Mouse (Mus musculus): Measurements from ENCODE around the gene Syngr2.
"Not testable (repeated sequence)": the region's sequence is repeated elsewhere in the genome, so short reads cannot be mapped to it uniquely, and the experiment has no call there.

The Syngr2 gene

DNA sequence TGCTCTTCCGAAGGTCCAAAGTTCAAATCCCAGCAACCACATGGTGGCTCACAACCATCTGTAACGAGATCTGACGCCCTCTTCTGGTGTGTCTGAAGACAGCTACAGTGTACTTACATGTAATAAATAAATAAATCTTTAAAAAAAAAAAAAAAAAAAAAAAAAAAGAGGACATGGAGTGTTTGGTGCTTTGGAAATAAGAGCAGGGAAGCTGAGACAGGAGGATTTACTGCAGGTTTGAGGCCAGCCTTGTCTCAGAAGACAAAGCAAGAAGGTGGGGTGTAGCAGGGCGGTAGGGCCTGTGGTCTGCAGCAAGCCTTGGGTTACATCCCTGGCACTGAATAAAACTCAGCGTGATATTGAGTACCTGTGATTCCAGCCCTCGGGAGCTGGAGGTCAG lies 24.0 kb downstream of the Syngr2 start:
- DNase-seq (ENCODE audit: low spot score) = not testable (repeated sequence)

- DNase-seq (ENCODE audit: low spot score) = no peak
These were observed 24.6 kb downstream of the Syngr2 start for GRCm38 (mm10) chr11:117834086-117834485.

GRCm38 (mm10) chr11:117836306-117836705 lies 26.8 kb downstream of the Syngr2 start:
- DNase-seq (ENCODE audit: low spot score) = no peak

DNA sequence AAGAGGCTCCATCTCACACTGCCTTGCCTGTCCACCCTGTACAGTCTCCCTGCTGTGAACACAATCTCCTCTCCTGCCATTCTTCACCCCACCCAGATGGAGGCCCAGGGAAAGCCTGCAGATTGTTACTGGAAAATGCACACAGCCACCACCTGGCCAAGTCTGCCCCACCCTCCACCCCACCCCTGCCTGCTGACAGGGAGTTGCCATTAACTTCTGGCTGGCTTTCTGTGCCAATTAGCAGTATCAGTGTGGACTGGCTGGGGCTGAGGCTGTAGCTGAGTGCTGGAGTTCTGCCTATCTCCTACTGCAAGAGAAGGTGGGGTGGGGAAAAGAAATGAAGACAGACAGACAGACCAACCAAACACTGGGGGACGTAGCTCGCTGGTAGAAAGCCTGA lies 29.1 kb downstream of the Syngr2 start:
- DNase-seq (ENCODE audit: low spot score) = no peak

GRCm38 (mm10) chr11:117839021-117839420 lies 29.6 kb downstream of the Syngr2 start:
- no peak for DNase-seq (ENCODE audit: low spot score)

GRCm38 (mm10) chr11:117840910-117841309 lies 31.4 kb downstream of the Syngr2 start:
- DNase-seq (ENCODE audit: low spot score) = no peak

- no peak for DNase-seq (ENCODE audit: low spot score)
These were observed 34.0 kb downstream of the Syngr2 start for GRCm38 (mm10) chr11:117843434-117843833.

DNA sequence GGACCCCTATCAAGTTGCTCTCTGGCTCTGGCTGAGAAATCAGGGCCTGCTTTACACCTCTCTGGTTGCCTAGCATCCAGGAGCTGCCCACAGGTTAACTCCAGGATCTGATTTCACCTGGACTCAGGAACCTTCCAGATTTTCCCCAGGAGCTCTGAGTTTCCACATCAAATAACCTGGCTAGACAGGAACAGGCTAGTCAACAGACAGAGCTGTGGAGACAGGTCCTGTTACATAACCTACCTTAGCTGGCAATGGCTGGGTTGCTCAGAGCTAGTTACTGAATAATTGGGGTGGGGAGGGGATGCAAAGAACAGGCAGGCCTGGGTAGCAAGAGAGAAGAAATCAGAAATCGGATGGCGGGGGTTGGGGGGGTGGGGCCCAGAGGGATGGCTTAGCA lies 35.5 kb downstream of the Syngr2 start:
- DNase-seq (ENCODE audit: low spot score) = no peak

- no peak for DNase-seq (ENCODE audit: low spot score)
These were observed 36.2 kb downstream of the Syngr2 start for GRCm38 (mm10) chr11:117845651-117846050.

DNA sequence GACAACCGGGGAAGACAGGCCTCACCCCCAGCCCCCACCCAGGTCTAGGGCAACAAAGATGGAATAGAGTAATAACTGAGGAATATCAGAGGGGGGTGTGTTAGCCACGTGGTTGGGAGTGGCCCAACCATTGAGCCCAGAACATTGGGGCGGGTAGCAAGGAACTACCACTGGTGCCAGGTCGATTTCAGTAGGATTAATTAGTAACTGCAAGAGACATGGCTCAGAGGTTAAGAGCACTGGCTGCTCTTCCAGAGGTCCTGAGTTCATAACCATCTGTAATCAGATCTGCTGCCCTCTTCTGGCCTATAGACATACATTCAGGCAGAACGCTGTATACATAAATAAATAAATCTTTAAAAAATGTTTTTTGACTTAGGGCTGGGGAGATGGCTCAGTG lies 37.2 kb downstream of the Syngr2 start:
- no peak for DNase-seq (ENCODE audit: low spot score)

DNA sequence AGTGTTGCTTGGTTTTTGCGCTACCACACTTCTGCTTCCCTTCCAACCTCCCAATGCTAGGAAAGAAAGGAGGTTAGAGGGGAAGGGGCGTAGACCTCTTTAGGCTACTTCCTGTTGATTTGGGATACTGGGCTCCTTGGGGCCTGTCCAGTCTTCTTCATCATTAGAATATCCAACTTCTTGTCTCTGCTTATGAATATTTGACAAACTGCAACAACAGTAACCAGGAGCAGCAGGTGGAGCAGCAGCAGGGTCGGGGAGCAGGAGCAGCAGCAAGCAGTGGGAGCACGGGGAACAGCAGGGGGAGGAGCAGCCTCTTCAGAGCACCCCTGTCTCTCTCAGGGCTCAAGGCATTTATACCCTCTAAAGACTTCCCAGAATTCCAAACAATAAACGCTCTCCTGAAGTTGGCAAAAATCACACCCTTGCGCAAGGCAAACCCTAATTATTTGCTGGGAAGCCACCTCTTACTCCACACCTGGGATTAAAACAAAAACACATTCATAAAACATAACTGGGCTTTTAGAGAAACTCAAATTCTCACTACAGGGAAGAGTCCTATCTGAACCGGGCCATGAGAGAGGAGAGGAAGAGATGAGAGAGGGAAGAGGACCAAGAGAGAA lies 38.2 kb downstream of the Syngr2 start:
- DNase-seq (ENCODE audit: low spot score) = no peak

DNA sequence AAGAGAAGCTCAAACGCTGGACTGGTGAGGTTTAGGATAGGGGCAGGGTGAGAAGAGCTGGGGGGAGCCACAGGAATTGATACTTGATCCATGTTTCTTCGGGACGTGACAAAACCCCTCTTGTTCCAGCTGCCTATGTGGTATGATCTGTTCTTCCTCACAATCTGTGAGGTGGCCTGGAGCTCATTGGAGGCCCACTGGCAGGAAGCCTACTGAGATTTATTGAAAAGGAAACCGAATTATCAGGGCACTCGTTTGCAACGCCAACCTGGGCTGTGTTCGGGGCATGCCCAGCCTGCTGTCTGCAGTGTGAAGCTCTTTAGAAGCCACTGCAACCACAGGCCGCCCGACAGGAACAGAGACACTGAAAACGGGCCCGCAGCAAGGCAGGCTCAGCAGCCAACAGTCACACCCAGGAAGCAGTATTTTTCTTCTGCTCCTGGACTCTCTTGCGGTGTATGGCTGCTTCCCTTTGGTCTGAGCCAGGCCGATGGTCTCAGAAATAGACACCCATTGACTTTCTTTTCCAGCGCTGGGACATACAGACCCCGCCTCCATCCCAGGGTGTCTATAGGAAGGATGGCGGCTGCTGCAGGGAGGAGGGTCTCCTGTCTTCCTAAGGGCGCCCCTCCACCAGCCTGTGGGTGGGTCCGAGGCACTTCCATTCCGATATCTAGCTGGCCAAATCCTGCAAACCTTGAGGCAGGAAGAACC lies 39.0 kb downstream of the Syngr2 start:
- DNase-seq (ENCODE audit: low spot score) = peak; percentile 58

DNA sequence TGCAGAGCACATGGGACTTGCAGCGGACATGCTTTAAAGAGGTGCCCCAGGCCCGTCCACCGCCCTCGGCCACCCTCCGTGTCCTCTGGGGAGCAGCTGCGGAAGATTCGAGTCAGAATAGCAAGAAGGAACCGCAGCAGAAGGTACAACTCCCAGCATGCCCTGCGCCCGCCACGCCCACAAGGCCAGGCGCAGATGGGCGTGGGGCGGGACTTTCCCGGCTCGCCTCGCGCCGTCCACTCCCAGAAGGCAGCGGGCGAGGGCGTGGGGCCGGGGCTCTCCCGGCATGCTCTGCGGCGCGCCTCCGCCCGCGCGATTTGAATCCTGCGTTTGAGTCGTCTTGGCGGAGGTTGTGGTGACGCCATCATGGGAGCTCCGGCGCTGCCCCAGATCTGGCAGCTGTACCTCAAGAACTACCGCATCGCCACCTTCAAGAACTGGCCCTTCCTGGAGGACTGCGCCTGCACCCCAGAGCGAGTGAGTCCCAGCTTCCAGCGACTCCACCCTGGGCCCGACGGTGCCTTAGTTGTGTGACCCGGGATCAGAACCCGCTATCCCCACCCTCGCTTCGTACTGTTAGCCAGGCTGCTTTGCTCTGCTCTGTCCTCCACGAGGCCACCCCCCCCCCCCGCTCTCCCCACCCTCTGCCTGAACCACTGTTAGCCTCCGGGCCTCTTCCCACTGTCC lies 39.7 kb downstream of the Syngr2 start, which contains the start of gene Birc5:
Birc5 (plus strand) TSS at position 267 of the 687 bp plus-strand sequence.
- peak; percentile 96 for DNase-seq (ENCODE audit: low spot score)

DNA sequence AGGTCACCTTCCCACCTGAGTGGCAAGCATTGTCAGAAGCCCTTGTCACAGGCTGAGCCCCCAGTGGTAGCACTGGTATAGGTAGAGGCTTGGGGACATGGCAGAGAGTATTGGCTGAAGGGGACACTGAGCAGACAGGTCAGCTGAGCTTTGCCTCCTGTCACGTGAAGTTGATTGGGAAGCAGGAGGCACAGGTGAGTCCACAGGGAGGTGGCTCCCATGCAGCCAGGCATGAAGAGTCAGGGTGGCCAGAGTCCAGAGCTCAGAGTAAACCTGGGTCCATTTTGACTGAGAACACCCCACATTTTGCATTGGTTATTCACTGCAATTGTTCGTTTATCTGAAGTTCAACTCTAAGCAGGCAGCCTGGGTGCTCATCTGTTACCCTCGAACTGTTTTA lies 43.4 kb downstream of the Syngr2 start:
- no peak for DNase-seq (ENCODE audit: low spot score)

- DNase-seq (ENCODE audit: low spot score) = no peak
These were observed 44.8 kb downstream of the Syngr2 start for GRCm38 (mm10) chr11:117854241-117854640.

DNA sequence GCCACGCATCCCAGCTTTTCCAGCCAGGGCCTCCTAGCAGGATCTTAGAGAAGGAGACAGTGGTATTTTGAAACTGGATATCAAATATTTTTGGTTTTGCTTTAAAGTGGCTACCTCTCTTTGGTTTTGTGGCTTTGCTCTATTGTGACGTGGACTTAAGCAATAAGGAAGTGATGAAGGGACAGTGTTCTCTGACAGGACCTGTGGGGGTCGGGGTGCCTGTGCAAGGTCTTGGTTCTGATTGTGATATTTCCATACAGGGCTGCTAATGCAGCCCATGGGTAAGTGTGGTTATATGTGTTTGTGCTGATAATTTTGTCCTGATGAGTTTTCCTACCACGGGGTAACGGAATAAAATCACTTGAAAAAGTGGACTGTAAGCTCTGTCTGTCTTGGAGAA lies 45.9 kb downstream of the Syngr2 start:
- DNase-seq (ENCODE audit: low spot score) = no peak

DNA sequence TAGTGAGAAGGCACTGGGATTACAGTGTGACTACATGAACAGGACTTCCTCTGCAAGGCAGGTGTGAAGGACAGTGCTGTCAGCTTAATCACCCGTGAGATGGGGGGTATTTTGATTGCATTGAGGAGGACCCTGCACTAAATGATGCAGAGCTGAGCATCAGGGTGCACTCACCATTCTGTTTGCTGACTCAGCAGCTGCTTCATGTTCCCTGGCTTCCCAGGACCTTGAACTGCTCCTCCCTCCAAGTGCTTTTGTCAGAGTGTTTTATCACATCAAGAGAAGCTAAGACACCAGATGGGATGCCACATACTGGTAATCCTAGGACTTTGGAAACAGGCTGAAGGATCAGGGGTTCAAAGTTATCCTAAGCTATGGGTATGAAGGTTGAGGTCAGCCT lies 46.5 kb downstream of the Syngr2 start:
- DNase-seq (ENCODE audit: low spot score) = no peak

GRCm38 (mm10) chr11:117857462-117857861 lies 48.0 kb downstream of the Syngr2 start:
- no peak for DNase-seq (ENCODE audit: low spot score)

DNA sequence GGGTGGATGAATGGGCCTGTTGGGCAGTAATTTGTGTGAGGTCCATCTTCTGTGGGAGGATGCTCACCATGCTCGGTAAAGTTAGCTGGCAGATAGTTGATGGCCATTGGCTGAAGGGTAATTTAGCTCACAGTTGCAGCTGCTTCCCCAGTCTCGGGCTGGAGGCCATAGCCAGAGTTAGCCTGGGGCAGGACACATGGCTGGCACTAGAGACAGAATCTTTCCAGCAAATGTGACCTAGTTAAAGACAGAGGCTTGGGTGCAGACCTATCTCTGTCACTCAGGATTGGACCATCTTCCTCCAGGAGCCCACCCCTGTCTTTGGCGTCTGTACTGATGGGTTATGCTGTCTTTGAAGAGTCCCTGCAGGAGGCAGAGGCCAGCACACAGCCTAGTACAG lies 48.9 kb downstream of the Syngr2 start:
- no peak for DNase-seq (ENCODE audit: low spot score)

DNA sequence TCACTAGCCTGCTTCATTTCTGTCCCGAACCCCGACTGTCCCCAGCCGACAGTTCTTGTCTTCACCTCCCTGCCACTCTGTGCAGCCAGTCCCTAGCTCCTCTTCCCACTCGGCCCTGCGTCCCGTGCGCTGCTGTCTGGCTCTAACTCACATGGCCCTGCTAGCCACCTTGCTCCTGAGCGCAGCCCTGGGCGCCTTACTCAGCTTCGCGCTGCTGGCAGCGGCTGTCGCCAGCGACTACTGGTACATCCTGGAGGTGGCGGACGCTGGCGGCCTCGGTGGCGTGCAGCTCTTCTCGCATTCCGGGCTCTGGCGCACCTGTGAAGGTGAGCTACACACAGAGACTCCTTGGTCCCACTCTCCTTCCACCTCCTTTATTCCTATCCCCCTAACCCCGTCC lies 51.1 kb downstream of the Syngr2 start, which contains the start of gene Tmem235:
Tmem235 (plus strand) TSS at position 152 of the 400 bp plus-strand sequence.
- DNase-seq (ENCODE audit: low spot score) = no peak

GRCm38 (mm10) chr11:117863174-117863856 lies 53.8 kb downstream of the Syngr2 start:
- DNase-seq (ENCODE audit: low spot score) = no peak
